Mouse (Mus musculus) hindbrain, embryonic 11.5 days (tissue): ENCODE measurements at regions not wholly inside any gene's neighbourhood (a gene's known extent, or its start where the extent isn't known, plus 50 kb on each side); places are given as distances from the start of the nearest gene placed in this dataset.

Experiments used
- ATAC-seq: fragments of 200-750 bp; cut with Nextera tagmentation; 2 replicates; pipeline ENCODE4 v1.8.0; 2017; ENCODE audit warnings: mild to moderate bottlenecking, moderate TSS enrichment, moderate library complexity; ENCODE audit not compliant: low FRiP score
- DNase-seq: peaks from one replicate; pipeline ENCODE4 v3.0.0-alpha.2; 2015; ENCODE audit warnings: low spot score
- H3K27ac ChIP-seq: fragments of 300-500 bp; sonication (generic); 2 replicates; pipeline ENCODE4 v1.5.1; 2014; ENCODE audit warnings: mild to moderate bottlenecking, low read depth, low read length
- H3K27me3 ChIP-seq: fragments of 300-500 bp; sonication (generic); 2 replicates; pipeline ENCODE4 v1.6.1; 2014; ENCODE audit warnings: mild to moderate bottlenecking, low read length, moderate library complexity, mixed read lengths; ENCODE audit not compliant: control insufficient read depth, insufficient read depth
- H3K36me3 ChIP-seq: fragments of 300-500 bp; sonication (generic); 2 replicates; pipeline ENCODE4 v1.6.1; 2014; ENCODE audit warnings: mild to moderate bottlenecking, low read length, moderate library complexity, mixed read lengths; ENCODE audit not compliant: control insufficient read depth, insufficient read depth
- H3K4me1 ChIP-seq: fragments of 300-500 bp; sonication (generic); replicated peaks from 2 replicates; pipeline ENCODE4 v1.6.1; 2014; ENCODE audit warnings: low read length, mixed read lengths; ENCODE audit not compliant: control insufficient read depth, insufficient read depth
- H3K4me2 ChIP-seq: fragments of 300-500 bp; sonication (generic); replicated peaks from 2 replicates; pipeline ENCODE4 v1.6.1; 2014; ENCODE audit warnings: mild to moderate bottlenecking, low read depth, low read length
- H3K4me3 ChIP-seq: fragments of 300-500 bp; sonication (generic); 2 replicates; pipeline ENCODE4 v1.5.1; 2014; ENCODE audit warnings: low read depth, low read length
- H3K9ac ChIP-seq: fragments of 300-500 bp; sonication (generic); 2 replicates; pipeline ENCODE4 v1.6.1; 2014; ENCODE audit warnings: low read depth, low read length
- H3K9me3 ChIP-seq: fragments of 300-500 bp; sonication (generic); 2 replicates; pipeline ENCODE4 v1.6.1; 2016; ENCODE audit warnings: low read length; ENCODE audit not compliant: control insufficient read depth
- whole genome bisulfite sequencing: fragments of 180-500 bp; shearing (Covaris S2); extraction: QIAGEN DNeasy Blood & Tissue Kit; methylation state at CpG from one replicate; pipeline ENCODE4 v1.1.7; 2014; 5-methylcytosine and 5-hydroxymethylcytosine counted together

DNA sequence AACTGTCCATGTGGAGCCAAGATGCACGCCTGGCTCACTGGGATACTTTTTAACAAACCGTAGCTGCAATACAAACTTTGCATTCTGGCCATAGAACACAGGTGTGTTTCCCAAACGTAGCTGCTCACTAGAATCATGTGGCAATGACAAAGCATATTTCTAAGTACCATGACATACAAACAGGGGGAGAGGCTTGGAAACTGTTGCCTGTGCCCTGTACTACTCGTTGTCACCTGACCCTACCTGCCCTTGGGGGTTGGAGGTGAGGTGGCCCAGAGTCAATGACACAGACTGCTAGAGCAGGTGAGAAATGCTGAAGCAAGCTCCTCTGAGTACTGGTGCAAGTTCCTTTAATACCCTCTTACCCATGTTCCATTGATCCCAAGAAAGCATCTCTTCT lies 64.3 kb upstream of the Map4k3 start:
- 80% methylated on average over 4 of the region's 4 CpGs for WGBS
- Histone ChIP-seq H3K9me3 (no peaks in the 10 kb centered on the region), H3K27me3 (no peaks in the 10 kb centered on the region), H3K4me2 (no peak overlapping the region), H3K27ac (no peak overlapping the region), H3K4me1 (no peaks in the 10 kb centered on the region), H3K36me3 (no peaks in the 10 kb centered on the region), H3K4me3 (no peak overlapping the region), H3K9ac (no peak overlapping the region)
- ATAC-seq (no peak), DNase-seq (no peak)

DNA sequence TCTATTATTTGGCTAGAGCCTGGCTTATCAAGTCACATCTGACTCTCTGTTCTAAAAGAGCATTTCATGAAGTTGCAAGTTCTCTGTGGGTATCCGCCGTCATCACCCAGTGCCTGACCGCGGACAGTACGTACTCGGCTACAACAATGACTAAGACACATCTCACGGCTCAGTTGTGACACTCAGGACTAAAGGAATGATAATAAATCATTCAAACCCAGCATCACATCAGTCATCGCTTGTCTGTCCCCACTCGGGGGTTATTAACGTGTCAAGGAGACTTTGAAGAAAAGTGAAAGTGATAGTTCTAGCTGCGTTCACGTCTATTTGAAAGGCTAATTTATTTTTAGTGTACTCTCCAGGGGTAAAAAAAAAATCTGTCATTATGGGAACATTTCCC lies 61.4 kb upstream of the Map4k3 start:
- Histone ChIP-seq H3K4me3 (no peak overlapping the region), H3K4me1 (no peaks in the 10 kb centered on the region), H3K9me3 (no peaks in the 10 kb centered on the region), H3K27me3 (no peaks in the 10 kb centered on the region), H3K27ac (no peak overlapping the region), H3K36me3 (no peaks in the 10 kb centered on the region), H3K9ac (no peak overlapping the region), H3K4me2 (no peak overlapping the region)
- DNase-seq (no peak), ATAC-seq (no peak)
- WGBS, result 71% methylated on average over 12 of the region's 12 CpGs

DNA sequence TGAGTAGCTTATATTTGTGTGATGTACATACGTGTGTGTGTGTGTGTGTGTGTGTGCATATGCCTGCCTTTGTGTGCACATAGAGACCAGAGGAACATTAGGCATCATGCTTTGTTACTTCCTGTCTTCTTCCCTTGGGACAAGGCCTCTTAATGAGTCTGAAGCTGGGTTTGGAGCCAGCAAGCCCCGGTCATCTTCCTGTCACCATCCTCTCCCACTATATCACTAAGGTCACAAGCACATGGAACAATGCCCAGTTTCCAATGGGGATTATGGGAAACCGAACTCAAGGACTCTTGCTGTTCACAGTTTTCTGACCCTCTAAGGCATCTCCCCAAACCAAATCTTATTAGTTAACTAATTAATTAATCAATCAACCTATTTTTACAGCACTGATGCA lies 60.7 kb upstream of the Map4k3 start:
- ATAC-seq, result no peak
- H3K9ac ChIP-seq, result no peak overlapping the region
- H3K27ac ChIP-seq, result no peak overlapping the region
- WGBS, result 83% methylated on average over 3 of the region's 3 CpGs
- H3K4me1 ChIP-seq, result no peaks in the 10 kb centered on the region
- no peaks in the 10 kb centered on the region for H3K9me3 ChIP-seq
- no peak overlapping the region for H3K4me3 ChIP-seq
- DNase-seq, result no peak
- no peak overlapping the region for H3K4me2 ChIP-seq
- no peaks in the 10 kb centered on the region for H3K27me3 ChIP-seq
- no peaks in the 10 kb centered on the region for H3K36me3 ChIP-seq

DNA sequence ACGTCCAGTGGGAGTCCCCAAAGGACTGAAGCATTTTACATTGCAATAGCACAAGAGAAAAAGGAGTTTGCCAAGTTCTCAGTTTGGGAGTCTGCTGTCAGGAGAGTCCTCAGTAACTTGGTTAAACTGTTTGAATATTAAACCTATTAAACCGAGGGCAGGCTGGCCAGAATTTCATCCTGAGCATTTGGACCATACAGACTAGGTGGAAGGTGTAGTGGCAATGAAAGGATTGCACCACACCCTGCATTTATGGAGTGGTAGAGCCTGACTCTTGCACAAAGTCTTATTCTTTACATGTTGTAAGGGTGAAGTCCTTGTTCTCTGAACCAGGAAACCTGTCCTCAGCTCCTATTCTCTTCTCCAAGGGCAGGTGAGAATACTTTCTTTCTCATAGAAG lies 58.6 kb upstream of the Map4k3 start:
- H3K4me2 ChIP-seq, result no peak overlapping the region
- H3K9ac ChIP-seq, result no peak overlapping the region
- no peaks in the 10 kb centered on the region for H3K9me3 ChIP-seq
- no peak for DNase-seq
- no peaks in the 10 kb centered on the region for H3K36me3 ChIP-seq
- no peak overlapping the region for H3K27ac ChIP-seq
- no peaks in the 10 kb centered on the region for H3K27me3 ChIP-seq
- WGBS, result 81% methylated on average over 2 of the region's 2 CpGs
- H3K4me3 ChIP-seq, result no peak overlapping the region
- H3K4me1 ChIP-seq, result no peaks in the 10 kb centered on the region
- ATAC-seq, result no peak

DNA sequence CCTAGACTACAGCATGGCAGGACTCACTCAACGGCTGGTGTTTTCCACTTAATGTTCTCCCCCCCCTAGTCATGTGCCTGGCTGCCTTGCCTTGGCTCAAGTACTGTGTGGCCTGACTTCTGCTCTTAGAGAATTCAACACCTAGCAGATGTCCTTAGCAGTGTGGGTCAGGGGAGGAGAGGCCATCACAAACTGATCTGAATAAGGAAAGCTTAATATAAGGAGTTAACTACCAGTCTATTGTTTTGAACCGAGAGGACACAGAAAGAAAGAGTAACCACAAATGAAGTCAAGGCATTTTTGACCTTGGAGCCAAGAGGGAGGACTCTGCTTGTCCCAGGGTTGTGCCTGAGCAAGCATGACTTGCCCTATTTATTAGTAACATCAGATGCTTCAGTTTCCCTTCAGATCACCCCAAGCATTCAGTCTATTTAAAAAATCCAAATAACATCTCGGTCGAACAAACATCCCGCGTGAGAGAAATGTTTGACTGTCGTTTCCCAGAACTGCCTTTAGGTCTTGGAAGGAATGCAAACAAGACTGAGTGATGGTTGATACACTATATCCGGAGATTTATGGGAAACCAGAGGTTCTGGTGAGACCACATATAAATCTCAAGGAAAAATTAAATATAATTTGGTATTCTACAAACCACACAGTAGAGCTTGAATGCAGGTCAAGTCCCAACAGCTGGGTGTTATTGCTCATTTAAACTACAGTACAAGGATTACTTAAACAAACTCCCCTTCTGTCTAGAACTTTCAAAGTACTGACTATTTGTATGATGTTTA lies 58.0 kb upstream of the Map4k3 start:
- H3K27ac ChIP-seq, result no peak overlapping the region
- no peaks in the 10 kb centered on the region for H3K9me3 ChIP-seq
- DNase-seq (no peak), ATAC-seq (no peak)
- WGBS, result 84% methylated on average over 8 of the region's 8 CpGs
- no peak overlapping the region for H3K4me2 ChIP-seq
- H3K36me3 ChIP-seq, result no peaks in the 10 kb centered on the region
- no peaks in the 10 kb centered on the region for H3K27me3 ChIP-seq
- no peaks in the 10 kb centered on the region for H3K4me1 ChIP-seq
- H3K9ac ChIP-seq, result no peak overlapping the region
- no peak overlapping the region for H3K4me3 ChIP-seq

DNA sequence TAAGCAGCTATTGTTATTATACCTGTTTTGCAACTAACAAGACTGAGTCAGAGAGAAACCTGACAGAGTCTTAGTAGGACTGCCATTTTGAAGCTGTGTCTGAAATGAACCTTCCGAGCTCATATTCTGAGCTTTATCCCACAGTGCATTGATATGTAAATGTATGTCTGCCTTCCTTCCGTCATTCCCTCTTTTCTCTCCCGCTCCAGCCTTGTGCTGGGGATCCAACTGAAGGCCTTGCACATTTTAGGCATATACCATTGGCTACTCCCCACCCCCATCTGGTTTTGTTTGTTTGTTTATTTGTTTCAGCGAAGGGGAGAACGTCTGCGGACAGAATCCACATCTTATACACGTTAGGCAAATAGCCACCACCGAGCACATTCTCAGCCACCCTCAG lies 57.2 kb upstream of the Map4k3 start:
- Histone ChIP-seq H3K27ac (no peak overlapping the region), H3K4me3 (no peak overlapping the region), H3K4me1 (no peaks in the 10 kb centered on the region), H3K9ac (no peak overlapping the region), H3K4me2 (no peak overlapping the region), H3K36me3 (no peaks in the 10 kb centered on the region), H3K27me3 (no peaks in the 10 kb centered on the region), H3K9me3 (no peaks in the 10 kb centered on the region)
- DNase-seq (no peak), ATAC-seq (no peak)
- WGBS, result 65% methylated on average over 8 of the region's 8 CpGs

DNA sequence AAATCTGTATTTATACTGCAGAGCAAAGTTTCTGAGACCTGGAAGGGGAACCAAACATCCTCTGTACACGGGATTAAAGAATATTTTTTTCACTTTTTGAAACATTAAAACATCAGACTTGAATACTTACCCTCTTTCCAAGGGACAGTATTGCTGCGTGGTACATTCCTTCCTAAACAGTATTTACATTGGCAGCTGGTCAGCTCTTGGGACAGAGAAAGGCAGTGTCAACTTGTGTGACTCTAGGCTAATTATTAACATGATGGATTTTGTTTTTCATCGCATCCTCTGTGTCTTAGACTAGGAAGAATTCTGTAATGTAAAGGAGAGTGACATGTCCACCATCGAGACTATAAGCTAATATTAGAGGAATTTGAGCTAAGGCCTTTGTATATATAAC lies 56.8 kb upstream of the Map4k3 start:
- 69% methylated on average over 4 of the region's 4 CpGs for WGBS

DNA sequence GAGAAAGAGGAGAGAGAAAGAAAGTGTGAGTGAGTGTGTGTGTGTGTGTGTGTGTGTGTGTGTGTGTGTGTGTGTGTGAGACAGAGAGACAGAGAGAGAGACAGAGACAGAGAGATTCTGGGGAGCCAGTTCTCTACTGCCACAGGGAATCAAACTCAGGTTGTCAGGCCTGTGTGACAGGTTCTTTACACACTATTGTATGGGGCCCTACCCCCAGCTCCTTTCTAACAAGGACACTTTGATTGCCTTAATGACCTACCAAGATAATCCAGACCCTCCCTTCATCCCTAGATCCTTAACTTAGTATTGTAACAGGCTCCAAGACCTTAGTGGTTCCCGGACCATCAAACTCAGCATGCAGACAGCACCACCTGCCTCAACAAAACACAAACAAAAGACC lies 53.9 kb upstream of the Map4k3 start:
- no peak overlapping the region for H3K9ac ChIP-seq
- H3K4me1 ChIP-seq, result no peaks in the 10 kb centered on the region
- no peak for DNase-seq
- H3K4me2 ChIP-seq, result no peak overlapping the region
- no peaks in the 10 kb centered on the region for H3K36me3 ChIP-seq
- 29% methylated on average over 1 of the region's 1 CpGs for WGBS
- no peaks in the 10 kb centered on the region for H3K9me3 ChIP-seq
- no peak for ATAC-seq
- no peak overlapping the region for H3K27ac ChIP-seq
- no peak overlapping the region for H3K4me3 ChIP-seq
- no peaks in the 10 kb centered on the region for H3K27me3 ChIP-seq

More for the DNA sequence above, 56.8 kb upstream of the Map4k3 start:
- no peaks in the 10 kb centered on the region for H3K27me3 ChIP-seq
- ATAC-seq (no peak), DNase-seq (no peak)
- no peak overlapping the region for H3K4me2 ChIP-seq
- no peak overlapping the region for H3K27ac ChIP-seq
- no peak overlapping the region for H3K4me3 ChIP-seq
- H3K9me3 ChIP-seq, result no peaks in the 10 kb centered on the region
- no peak overlapping the region for H3K9ac ChIP-seq
- no peaks in the 10 kb centered on the region for H3K4me1 ChIP-seq
- H3K36me3 ChIP-seq, result no peaks in the 10 kb centered on the region

DNA sequence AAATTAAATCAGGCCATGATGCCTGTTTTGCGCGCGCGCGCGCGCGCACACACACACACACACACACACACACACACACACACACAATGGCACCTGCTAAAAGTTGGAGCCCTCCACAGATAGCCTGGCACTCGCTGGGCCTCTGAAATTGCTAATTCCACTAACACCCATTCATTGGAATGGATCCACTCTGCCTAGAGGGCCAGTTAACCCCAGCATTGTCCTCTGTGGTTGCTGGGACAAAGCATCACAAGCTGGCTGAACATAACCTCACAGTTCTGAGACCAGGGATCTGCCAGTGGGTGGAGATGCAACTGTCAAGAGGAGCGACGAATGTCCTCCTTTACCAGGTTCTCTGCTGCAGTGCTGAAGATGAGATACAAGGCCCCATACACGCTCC lies 53.3 kb upstream of the Map4k3 start:
- 83% methylated on average over 8 of the region's 12 CpGs for WGBS
- no peaks in the 10 kb centered on the region for H3K4me1 ChIP-seq
- no peak overlapping the region for H3K27ac ChIP-seq
- H3K4me3 ChIP-seq, result no peak overlapping the region
- H3K36me3 ChIP-seq, result no peaks in the 10 kb centered on the region
- H3K9ac ChIP-seq, result no peak overlapping the region
- ATAC-seq, result no peak
- no peak for DNase-seq
- no peaks in the 10 kb centered on the region for H3K27me3 ChIP-seq
- no peaks in the 10 kb centered on the region for H3K9me3 ChIP-seq
- H3K4me2 ChIP-seq, result no peak overlapping the region
